Mouse (Mus musculus): Measurements from ENCODE around the gene Slc16a6. TPM values are rescaled to one million over a fixed set of nuclear protein-coding genes. Genes with fewer than 3 reads are reported as not detected.

Slc16a6 gene
- polyA plus RNA-seq, 1 experiment from 2014 or later: 7.5 TPM

DNA sequence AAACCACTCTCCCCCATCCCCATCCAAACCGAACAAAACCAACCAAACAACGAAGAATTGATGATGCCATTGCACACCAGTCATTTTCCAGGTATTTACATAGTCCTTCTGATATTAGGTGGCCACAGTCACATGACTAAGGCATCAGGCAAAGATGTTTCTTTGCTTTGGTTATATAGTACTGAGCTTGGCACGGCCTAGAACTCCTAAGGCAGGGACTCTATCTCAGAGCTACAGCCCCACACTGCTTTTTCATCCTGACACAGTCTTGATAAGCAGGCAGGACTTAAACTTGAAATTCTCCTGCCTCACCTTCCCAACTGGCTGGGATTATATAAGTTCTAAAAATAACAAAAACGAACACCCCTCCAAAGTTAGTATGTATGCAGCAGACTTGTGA, 8.3 kb downstream of the Slc16a6 start:
- H3K4me2 ChIP-seq (replicated peaks): no peak overlapping the region
- ATAC-seq (ENCODE audit: low FRiP score): no peak
- WGBS: 94% methylated on average over 4 of the region's 4 CpGs
- H3K27me3 ChIP-seq (ENCODE audit: control insufficient read depth, insufficient read depth, low read length): no peaks in the 10 kb centered on the region
- H3K9me3 ChIP-seq (ENCODE audit: control insufficient read depth, low read length): no peaks in the 10 kb centered on the region
- peaks cover 7% of the 10 kb centered on the region; the same call in 1 of the 2 replicates for H3K36me3 ChIP-seq (replicated peaks; ENCODE audit: control insufficient read depth, insufficient read depth)
- H3K9ac ChIP-seq: no peak overlapping the region
- DNase-seq (ENCODE audit: low spot score): no peak
- H3K4me1 ChIP-seq (replicated peaks; ENCODE audit: control insufficient read depth, insufficient read depth, low read length): no peaks in the 10 kb centered on the region
- no peak overlapping the region for H3K27ac ChIP-seq
- H3K4me3 ChIP-seq (replicated peaks; ENCODE audit: low read length): no peak overlapping the region

DNA sequence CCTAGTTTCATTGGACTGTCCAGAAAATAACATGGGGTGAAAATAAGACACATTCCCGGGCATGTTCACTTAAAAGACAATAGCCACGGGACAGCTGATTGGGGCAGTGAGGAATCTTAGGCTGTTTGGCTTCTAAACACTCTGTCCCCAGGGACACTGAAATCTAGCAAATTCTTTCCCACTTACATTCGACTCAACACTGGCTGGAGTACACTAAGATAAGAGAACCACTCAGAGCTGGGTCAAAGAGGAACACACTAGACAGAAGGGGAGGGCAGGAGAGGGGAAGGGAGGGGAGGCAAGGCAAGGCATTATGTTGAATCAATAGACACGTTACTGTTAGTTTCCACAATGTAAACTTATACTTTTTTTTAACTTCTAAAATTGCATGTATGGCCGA, 12.8 kb downstream of the Slc16a6 start:
- Histone ChIP-seq H3K4me3 (replicated peaks; ENCODE audit: low read length) (no peak overlapping the region), H3K9ac (no peak overlapping the region)
- 85% methylated on average over 5 of the region's 5 CpGs for WGBS

DNA sequence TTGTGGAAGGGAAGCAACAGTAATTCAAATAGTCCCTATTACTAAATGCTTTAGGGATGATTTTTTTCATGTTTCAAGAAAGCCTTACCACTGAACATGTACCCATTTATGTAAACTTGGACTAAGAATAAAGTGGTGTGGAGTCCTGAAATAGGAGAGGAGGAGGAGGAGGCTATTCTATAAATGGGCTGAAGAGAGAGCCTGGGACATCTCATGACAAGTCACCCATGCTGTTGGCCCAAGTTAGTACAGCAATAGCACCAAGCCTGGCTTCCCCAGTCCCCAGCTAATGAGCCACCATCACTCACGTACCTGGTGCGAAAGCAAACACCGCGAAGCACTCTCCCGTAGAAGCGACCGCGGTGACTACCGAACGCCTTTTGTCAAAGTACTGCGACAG, 15.2 kb downstream of the Slc16a6 start:
- DNase-seq (ENCODE audit: low spot score) (no peak), ATAC-seq (ENCODE audit: low FRiP score) (no peak)
- H3K9ac ChIP-seq: no peak overlapping the region
- H3K36me3 ChIP-seq (replicated peaks; ENCODE audit: control insufficient read depth, insufficient read depth): peaks cover 11% of the 10 kb centered on the region
- WGBS: 94% methylated on average over 11 of the region's 11 CpGs
- no peaks in the 10 kb centered on the region for H3K4me1 ChIP-seq (replicated peaks; ENCODE audit: control insufficient read depth, insufficient read depth, low read length)
- H3K4me3 ChIP-seq (replicated peaks; ENCODE audit: low read length): no peak overlapping the region
- no peaks in the 10 kb centered on the region for H3K27me3 ChIP-seq (ENCODE audit: control insufficient read depth, insufficient read depth, low read length)
- H3K27ac ChIP-seq: no peak overlapping the region
- no peaks in the 10 kb centered on the region for H3K9me3 ChIP-seq (ENCODE audit: control insufficient read depth, low read length)
- no peak overlapping the region for H3K4me2 ChIP-seq (replicated peaks)

More for the DNA sequence above, 12.8 kb downstream of the Slc16a6 start:
- no peaks in the 10 kb centered on the region for H3K27me3 ChIP-seq (ENCODE audit: control insufficient read depth, insufficient read depth, low read length)
- H3K4me1 ChIP-seq (replicated peaks; ENCODE audit: control insufficient read depth, insufficient read depth, low read length): no peaks in the 10 kb centered on the region
- no peaks in the 10 kb centered on the region for H3K9me3 ChIP-seq (ENCODE audit: control insufficient read depth, low read length)
- H3K36me3 ChIP-seq (replicated peaks; ENCODE audit: control insufficient read depth, insufficient read depth): peaks cover 11% of the 10 kb centered on the region; the same call in 1 of the 2 replicates
- DNase-seq (ENCODE audit: low spot score): no peak
- no peak for ATAC-seq (ENCODE audit: low FRiP score)
- no peak overlapping the region for H3K4me2 ChIP-seq (replicated peaks)
- no peak overlapping the region for H3K27ac ChIP-seq

DNA sequence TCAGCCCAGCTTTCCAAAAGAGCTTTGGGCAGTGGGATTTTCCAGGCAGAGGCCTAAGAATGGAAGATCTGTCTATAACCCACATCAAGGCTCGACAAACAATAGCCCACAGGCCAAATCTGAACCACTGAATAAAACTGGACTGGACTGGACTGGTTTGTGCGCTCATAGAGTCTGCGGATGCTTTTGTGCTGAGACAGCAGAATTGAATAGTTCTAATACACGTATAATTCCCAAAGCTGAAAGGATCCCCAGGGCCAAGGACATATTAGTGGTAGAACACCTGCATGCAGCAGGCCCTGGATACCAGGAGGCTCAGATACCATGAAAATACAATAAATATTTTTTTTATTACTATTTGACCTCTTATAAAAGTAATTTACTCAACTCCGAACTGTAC, 17.1 kb downstream of the Slc16a6 start:
- 81% methylated on average over 5 of the region's 5 CpGs for WGBS
- ATAC-seq (ENCODE audit: low FRiP score) (no peak), DNase-seq (ENCODE audit: low spot score) (no peak)

DNA sequence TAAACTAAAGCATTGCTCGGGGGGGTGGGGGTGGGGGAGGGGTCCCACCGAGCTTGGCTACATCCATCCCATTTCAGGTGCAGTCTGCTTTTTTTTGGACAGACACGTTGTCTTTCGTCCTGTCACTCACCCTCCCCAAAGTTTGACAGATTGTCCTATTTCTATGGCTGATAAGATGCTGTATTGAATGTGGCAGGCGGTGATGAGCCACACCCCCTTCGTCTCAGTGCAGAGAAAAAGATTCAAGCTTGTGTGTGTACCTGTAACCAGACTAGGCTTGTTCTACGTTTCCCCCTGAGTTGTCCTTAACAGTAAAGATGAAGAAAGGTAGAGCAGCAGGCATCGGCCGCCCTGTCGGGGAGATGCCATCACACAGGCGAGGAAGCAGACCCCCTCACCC, 22.2 kb downstream of the Slc16a6 start:
- Histone ChIP-seq H3K4me1 (replicated peaks; ENCODE audit: control insufficient read depth, insufficient read depth, low read length) (no peaks in the 10 kb centered on the region), H3K4me3 (replicated peaks; ENCODE audit: low read length) (no peak overlapping the region), H3K27ac (no peak overlapping the region), H3K9ac (no peak overlapping the region), H3K27me3 (ENCODE audit: control insufficient read depth, insufficient read depth, low read length) (no peaks in the 10 kb centered on the region), H3K4me2 (replicated peaks) (no peak overlapping the region), H3K36me3 (replicated peaks; ENCODE audit: control insufficient read depth, insufficient read depth) (peaks cover 9% of the 10 kb centered on the region; the same call in 1 of the 2 replicates), H3K9me3 (ENCODE audit: control insufficient read depth, low read length) (no peaks in the 10 kb centered on the region)
- no peak for DNase-seq (ENCODE audit: low spot score)
- 83% methylated on average over 11 of the region's 11 CpGs for WGBS
- ATAC-seq (ENCODE audit: low FRiP score): no peak

More for the DNA sequence above, 17.1 kb downstream of the Slc16a6 start:
- no peak overlapping the region for H3K4me2 ChIP-seq (replicated peaks)
- no peaks in the 10 kb centered on the region for H3K4me1 ChIP-seq (replicated peaks; ENCODE audit: control insufficient read depth, insufficient read depth, low read length)
- no peak overlapping the region for H3K9ac ChIP-seq
- H3K27me3 ChIP-seq (ENCODE audit: control insufficient read depth, insufficient read depth, low read length): no peaks in the 10 kb centered on the region
- peaks cover 13% of the 10 kb centered on the region; the same call in 1 of the 2 replicates for H3K36me3 ChIP-seq (replicated peaks; ENCODE audit: control insufficient read depth, insufficient read depth)
- no peak overlapping the region for H3K27ac ChIP-seq
- H3K4me3 ChIP-seq (replicated peaks; ENCODE audit: low read length): no peak overlapping the region
- no peaks in the 10 kb centered on the region for H3K9me3 ChIP-seq (ENCODE audit: control insufficient read depth, low read length)

DNA sequence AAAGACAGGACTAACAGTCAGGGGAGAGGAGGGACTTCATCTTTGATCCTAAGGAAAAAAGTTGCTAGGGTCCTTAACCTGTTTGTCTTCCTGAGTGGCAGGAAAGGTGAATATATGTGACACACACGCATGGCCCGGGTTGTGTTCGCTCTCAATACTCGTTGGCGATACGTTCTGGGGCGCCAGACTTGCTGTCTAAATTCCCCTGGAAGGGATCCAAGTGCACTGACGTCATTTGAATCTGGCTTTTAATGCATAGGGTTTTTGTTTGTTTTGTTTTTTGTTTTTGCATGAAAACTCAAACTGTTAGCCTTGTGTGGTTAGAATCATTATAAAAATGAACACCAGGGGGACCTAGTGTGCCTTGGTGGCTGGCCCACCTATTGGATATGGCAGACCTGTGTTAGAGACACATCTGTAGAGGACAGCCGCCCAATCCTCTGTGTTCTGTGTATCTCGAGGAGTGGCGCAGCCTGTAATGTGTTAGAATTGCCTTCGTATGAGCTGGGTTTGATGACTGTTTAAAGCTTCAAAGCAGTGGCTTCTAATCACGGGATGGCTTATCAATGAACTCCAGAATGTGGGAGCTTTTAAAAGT, 27.9 kb downstream of the Slc16a6 start:
- ATAC-seq (ENCODE audit: low FRiP score) (no peak), DNase-seq (ENCODE audit: low spot score) (peak; percentile 78)
- Histone ChIP-seq H3K4me2 (replicated peaks) (no peak overlapping the region), H3K27me3 (ENCODE audit: control insufficient read depth, insufficient read depth, low read length) (no peaks in the 10 kb centered on the region), H3K4me3 (replicated peaks; ENCODE audit: low read length) (no peak overlapping the region), H3K9me3 (ENCODE audit: control insufficient read depth, low read length) (no peaks in the 10 kb centered on the region), H3K4me1 (replicated peaks; ENCODE audit: control insufficient read depth, insufficient read depth, low read length) (no peaks in the 10 kb centered on the region), H3K9ac (no peak overlapping the region), H3K36me3 (replicated peaks; ENCODE audit: control insufficient read depth, insufficient read depth) (no peaks in the 10 kb centered on the region), H3K27ac (no peak overlapping the region)
- 61% methylated on average over 13 of the region's 13 CpGs for WGBS

DNA sequence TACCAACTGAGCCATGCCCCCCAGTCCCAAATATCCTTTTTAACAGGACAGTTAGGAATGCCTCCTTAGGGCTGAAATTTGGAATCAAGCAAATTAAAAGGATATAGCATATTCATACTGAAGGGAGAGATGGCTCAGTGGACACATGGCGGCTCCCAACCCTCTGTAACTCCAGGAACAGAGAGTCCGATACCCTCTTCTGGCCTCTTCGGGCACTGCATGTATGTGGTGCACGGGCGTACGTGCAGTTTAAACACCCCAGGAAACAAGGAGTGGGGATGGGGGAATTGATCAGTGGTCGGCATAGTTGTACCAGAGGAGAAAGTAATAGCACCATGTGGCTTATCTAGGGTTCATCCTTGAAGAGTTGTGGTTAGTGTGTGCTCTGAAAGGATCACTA, 28.8 kb downstream of the Slc16a6 start:
- H3K27ac ChIP-seq: no peak overlapping the region
- no peaks in the 10 kb centered on the region for H3K9me3 ChIP-seq (ENCODE audit: control insufficient read depth, low read length)
- no peak overlapping the region for H3K4me3 ChIP-seq (replicated peaks; ENCODE audit: low read length)
- DNase-seq (ENCODE audit: low spot score) (no peak), ATAC-seq (ENCODE audit: low FRiP score) (no peak)
- no peak overlapping the region for H3K4me2 ChIP-seq (replicated peaks)
- 50% methylated on average over 7 of the region's 7 CpGs for WGBS
- peaks cover 8% of the 10 kb centered on the region for H3K4me1 ChIP-seq (replicated peaks; ENCODE audit: control insufficient read depth, insufficient read depth, low read length)
- H3K27me3 ChIP-seq (ENCODE audit: control insufficient read depth, insufficient read depth, low read length): no peaks in the 10 kb centered on the region
- H3K36me3 ChIP-seq (replicated peaks; ENCODE audit: control insufficient read depth, insufficient read depth): no peaks in the 10 kb centered on the region
- H3K9ac ChIP-seq: no peak overlapping the region

- Histone ChIP-seq H3K9ac (no peak overlapping the region), H3K4me2 (replicated peaks) (no peak overlapping the region), H3K4me1 (replicated peaks; ENCODE audit: control insufficient read depth, insufficient read depth, low read length) (peaks cover 10% of the 10 kb centered on the region), H3K27ac (no peak overlapping the region), H3K27me3 (ENCODE audit: control insufficient read depth, insufficient read depth, low read length) (no peaks in the 10 kb centered on the region), H3K9me3 (ENCODE audit: control insufficient read depth, low read length) (no peaks in the 10 kb centered on the region), H3K4me3 (replicated peaks; ENCODE audit: low read length) (no peak overlapping the region), H3K36me3 (replicated peaks; ENCODE audit: control insufficient read depth, insufficient read depth) (no peaks in the 10 kb centered on the region)
- DNase-seq (ENCODE audit: low spot score): no peak
- no peak for ATAC-seq (ENCODE audit: low FRiP score)
- WGBS: 90% methylated on average over 8 of the region's 8 CpGs
These were observed 29.7 kb downstream of the Slc16a6 start for GRCm38 (mm10) chr11:109443468-109444263.

DNA sequence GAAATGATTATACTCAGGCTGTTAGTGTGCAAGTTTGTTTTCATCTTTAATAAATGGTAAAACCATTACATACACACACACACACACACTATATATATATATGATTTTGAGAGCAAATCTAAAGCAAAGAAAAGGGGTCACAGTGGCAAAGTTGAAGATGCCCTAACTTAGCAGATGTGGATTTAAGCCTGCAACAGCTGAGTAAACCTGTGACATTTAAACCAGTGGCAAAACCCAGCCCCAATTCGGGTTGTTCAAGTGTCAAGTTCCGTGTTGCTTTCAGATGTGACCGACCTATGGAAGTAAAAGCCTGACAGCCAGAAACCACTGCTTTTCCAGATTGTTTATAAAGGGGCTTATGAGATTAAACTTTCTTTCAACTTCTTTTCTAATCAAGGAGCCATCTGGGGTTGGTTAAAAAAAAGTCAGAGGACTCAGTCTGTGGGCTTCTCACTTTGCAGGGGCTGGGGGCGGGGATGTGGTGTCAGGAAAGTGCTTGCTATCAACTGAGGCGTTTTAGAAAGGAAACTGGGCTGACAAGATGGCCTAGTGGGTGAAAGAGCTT, 31.1 kb downstream of the Slc16a6 start:
- Histone ChIP-seq H3K36me3 (replicated peaks; ENCODE audit: control insufficient read depth, insufficient read depth) (peaks cover 11% of the 10 kb centered on the region), H3K27ac (no peak overlapping the region), H3K27me3 (ENCODE audit: control insufficient read depth, insufficient read depth, low read length) (no peaks in the 10 kb centered on the region), H3K9ac (no peak overlapping the region), H3K4me3 (replicated peaks; ENCODE audit: low read length) (no peak overlapping the region), H3K9me3 (ENCODE audit: control insufficient read depth, low read length) (no peaks in the 10 kb centered on the region), H3K4me2 (replicated peaks) (no peak overlapping the region), H3K4me1 (replicated peaks; ENCODE audit: control insufficient read depth, insufficient read depth, low read length) (peaks cover 10% of the 10 kb centered on the region)
- DNase-seq (ENCODE audit: low spot score): no peak
- no peak for ATAC-seq (ENCODE audit: low FRiP score)
- whole genome bisulfite sequencing: 73% methylated on average over 5 of the region's 5 CpGs
